Mouse (Mus musculus) urinary bladder, postnatal 36 days (tissue): ENCODE measurements around the gene Wdr17.
A peak's percentile ranks its signal among the peaks of the same experiment; 100 is the strongest.

ENCODE experiments used
- DNase-seq, 2 experiments: peaks; one replicate each; pipeline ENCODE4 v3.0.0; 2022; ENCODE audit warnings: low spot score in 2 of 2, mixed read lengths in 1 of 2

The Wdr17 gene

DNA sequence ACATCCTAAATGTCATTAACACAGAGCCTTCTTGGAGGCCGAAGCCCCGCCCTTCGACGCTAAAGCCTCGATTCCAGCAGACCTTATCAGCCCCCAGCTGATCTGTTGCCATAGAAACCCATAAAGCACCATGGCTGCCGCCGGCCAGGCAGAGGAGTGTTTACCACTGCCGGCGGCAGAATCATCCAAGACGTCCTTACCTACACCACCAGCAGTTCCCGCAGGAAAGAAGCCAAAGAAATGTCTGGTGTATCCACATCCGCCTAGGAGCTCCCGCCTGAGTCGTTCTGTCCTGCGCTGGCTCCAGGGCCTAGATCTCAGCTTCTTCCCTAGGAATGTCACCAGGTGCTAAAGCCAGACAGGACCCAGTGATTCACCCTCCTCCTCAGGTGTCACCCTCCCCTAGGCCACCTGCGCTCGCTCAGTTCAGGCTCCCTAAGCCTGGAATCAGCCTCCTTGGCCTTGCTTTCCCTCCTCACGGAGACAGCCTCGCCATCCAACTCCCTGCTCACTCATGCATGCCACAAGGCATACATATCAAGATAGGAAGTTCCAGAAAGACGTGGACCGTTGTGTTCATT lies 286.2 kb downstream of the Wdr17 start, which contains the start of gene Spata4:
Gene Spata4 (plus strand): TSS at position 111 of the 581 bp plus-strand sequence.
- DNase-seq, result peak in 1 of 2 experiments; percentile 4

DNA sequence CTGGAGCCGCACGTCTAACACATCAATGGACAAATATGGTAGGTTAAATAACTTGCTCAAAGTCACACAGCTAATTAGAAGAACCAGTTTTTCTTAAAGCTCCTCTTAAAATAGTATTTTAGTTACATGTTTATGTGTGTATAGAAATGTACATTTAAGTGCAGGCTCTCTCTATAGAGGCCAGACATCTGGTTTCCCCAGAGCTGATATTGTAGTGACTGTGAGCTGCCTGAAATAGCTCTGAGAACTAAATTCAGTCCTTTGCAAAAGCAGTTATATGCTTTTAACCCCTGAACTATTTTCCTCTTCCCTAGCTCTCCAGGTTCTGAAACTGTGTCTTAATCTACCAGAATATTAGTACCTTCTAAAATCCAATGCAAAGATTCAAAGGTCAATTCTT lies 289.6 kb downstream of the Wdr17 start:
- no peak for DNase-seq

DNA sequence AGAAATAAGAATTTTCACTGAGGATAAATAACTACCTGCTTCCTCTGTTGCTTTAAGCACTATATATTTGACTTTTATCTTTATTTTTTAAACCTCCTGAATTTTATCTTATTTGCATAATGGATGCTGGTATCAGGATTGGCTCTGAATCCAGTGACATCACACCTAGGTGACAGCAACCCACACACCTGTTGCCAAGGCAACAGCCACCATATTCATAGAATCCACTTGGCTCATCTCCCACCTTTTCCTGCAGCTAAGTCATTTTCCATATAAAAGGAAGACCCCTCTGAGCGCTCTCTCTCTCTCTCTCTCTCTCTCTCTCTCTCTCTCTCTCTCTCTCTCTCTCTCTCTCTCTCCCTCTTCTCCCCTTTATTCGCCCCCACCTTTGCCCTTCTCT lies 290.0 kb downstream of the Wdr17 start:
- no peak for DNase-seq

DNA sequence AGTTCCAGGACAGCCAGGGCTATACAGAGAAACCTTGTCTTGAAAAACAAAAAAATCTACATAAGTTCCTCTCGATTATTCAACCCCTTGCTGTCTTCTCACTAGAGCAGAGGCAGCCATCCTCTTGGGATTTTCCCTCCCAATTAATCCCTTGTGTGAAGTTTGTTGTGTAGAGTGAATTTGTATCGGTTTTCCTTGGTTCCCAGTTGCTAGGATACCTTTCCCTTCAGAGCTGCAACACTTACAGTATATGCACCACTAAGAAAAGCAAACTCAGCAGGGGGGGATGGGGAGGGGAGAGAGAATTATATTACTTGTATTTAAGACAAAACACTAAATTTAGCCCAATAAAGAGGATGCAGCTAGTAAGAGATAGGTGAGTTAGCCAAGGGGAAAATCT lies 290.9 kb downstream of the Wdr17 start:
- no peak for DNase-seq

DNA sequence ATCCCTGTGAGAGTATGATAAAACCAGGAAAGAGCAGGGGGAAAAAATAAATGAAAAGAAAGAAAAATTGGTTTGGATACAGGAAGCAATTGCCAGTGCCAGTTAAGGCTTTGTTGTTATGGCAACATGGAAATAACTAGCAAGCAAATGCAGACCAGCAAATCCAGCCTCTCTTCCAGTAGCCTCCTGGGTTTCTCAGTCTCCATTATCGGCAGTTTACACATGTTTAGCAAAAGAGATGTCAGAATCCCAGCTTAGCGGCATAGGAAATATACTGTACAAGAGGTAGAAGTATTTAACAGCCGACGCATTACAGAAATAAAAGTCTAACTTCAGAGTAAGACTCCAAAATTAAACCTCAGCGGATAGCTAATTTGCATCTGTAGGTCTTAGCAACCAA lies 292.4 kb downstream of the Wdr17 start:
- no peak for DNase-seq

DNA sequence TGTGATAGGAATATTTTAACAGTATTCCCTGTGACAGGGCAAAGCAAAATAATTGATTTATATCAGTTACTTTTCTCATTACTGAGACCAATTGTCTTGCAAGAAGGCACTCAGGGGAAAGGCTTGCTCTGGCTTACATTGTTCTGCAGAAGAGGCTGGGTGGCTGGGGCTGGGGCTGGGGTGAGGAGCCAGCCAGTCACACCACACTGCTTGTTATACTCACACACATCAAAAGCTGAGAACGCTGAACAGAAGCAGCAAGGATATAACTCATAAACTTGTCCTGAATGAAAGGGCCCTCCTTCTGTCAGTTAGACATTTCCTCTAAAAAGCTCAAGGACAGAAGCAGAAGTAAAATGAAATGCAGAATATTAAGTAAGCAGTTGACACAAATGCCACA lies 304.1 kb downstream of the Wdr17 start:
- DNase-seq, result no peak

DNA sequence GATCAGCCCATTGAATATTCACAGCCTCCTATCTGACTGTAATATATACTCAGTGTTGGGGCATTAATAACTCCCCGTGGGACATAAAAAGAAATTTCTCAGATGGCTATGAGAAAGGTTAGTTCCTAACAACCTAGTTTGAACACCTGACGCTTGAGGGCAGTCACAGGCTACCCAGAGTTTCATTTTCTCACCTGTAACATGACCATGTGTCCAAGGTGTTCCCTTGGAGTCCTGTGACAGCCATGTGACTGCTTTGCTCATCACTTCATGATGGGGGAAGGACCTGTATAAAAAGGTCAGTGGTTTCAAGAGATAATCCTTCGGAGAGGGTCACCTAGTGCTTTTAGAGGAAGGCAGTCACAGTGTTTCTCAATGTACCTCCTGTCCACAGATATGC lies 305.5 kb downstream of the Wdr17 start:
- no peak for DNase-seq
